Mouse (Mus musculus): Measurements from ENCODE around the gene Gm13040. TPM values are rescaled to one million over a fixed set of nuclear protein-coding genes. Genes with fewer than 3 reads are reported as not detected.

Gm13040 gene
- not detected in 2 replicates for polyA plus RNA-seq (2012; rRNA removed)

DNA sequence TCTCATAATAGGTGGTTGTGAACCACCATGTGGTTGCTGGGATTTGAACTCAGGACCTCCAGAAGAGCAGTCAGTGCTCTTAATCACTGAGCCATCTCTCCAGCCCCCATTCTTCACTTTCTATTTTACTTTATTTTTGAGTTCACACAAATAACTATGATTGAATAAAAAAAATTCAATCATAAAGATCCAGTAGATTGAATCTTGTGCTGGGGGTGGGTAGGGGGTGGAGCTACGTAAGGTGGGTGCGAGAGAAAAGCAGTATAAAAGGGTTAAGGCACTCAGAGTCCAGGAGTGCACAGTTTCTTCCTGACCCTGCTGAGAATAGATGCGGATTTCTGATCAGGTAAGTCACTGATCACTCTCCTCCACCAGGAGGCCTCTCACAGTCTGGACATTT, at the start of gene Gm13040:
Gm13040 (plus strand) TSS at position 301 of the 400 bp plus-strand sequence.

DNA sequence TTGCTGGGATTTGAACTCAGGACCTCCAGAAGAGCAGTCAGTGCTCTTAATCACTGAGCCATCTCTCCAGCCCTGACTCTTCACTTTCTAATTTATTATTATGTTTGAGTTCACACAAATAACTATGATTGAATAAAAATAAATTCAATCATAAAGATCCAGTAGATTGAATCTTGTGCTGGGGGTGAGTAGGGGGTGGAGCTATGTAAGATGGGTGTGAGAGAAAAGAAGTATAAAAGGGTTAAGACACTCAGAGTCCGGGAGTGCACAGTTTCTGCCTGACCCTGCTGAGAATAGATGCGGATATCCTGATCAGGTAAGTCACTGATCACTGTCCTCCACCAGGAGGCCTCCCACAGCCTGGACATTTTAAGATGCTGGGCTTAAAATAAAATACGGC, 24.7 kb upstream of the Gm13040 start, which contains the start of gene Gm13043:
Gm13043 (plus strand) TSS at position 301 of the 400 bp plus-strand sequence.

DNA sequence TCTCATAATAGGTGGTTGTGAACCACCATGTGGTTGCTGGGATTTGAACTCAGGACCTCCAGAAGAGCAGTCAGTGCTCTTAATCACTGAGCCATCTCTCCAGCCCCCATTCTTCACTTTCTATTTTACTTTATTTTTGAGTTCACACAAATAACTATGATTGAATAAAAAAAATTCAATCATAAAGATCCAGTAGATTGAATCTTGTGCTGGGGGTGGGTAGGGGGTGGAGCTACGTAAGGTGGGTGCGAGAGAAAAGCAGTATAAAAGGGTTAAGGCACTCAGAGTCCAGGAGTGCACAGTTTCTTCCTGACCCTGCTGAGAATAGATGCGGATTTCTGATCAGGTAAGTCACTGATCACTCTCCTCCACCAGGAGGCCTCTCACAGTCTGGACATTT, 15.6 kb downstream of the Gm13040 start, which contains the start of the genes BC080695 and Gm13057:
BC080695 (plus strand) TSS at position 301 of the 400 bp plus-strand sequence.
Gm13057 (plus strand) TSS at position 310 of the 400 bp plus-strand sequence.

Other genes starting within 250 kb of the Gm13040 start
- 30.6 and 30.7 TPM in 2 replicates for gene Pdpn, start 236.4 kb upstream of the Gm13040 start, polyA plus RNA-seq (2012; rRNA removed)
- 0.10 and 0.45 TPM in 2 replicates for gene Lrrc38, start 186.2 kb upstream of the Gm13040 start, polyA plus RNA-seq (2012; rRNA removed)
- not detected in 2 replicates for gene Pramel1, start 141.5 kb upstream of the Gm13040 start, polyA plus RNA-seq (2012; rRNA removed)
- gene Pramef8, start 123.5 kb upstream of the Gm13040 start, polyA plus RNA-seq (2012; rRNA removed) = 10.8 and 12.1 TPM in 2 replicates
- not detected in 2 replicates for gene Oog4, start 85.6 kb upstream of the Gm13040 start, polyA plus RNA-seq (2012; rRNA removed)
- not detected in 2 replicates for gene Gm13043, start 24.6 kb upstream of the Gm13040 start, polyA plus RNA-seq (2012; rRNA removed)
- not detected in 2 replicates for gene BC080695, start 15.7 kb downstream of the Gm13040 start, polyA plus RNA-seq (2012; rRNA removed)
- gene Gm13057, start 15.8 kb downstream of the Gm13040 start, polyA plus RNA-seq (2012; rRNA removed) = not detected in 2 replicates
- gene Gm13083, start 79.0 kb downstream of the Gm13040 start, polyA plus RNA-seq (2012; rRNA removed) = not detected in 2 replicates
- not detected in 2 replicates for gene Gm13088, start 121.3 kb downstream of the Gm13040 start, polyA plus RNA-seq (2012; rRNA removed)
- gene Gm13089, start 166.8 kb downstream of the Gm13040 start, polyA plus RNA-seq (2012; rRNA removed) = not detected in 2 replicates
- not detected in 2 replicates for gene Gm13078, start 183.5 kb downstream of the Gm13040 start, polyA plus RNA-seq (2012; rRNA removed)

Data from central nervous system, embryonic 14 days (tissue).